Mouse (Mus musculus) left cerebral cortex, postnatal 25 days (tissue): ENCODE measurements at regions not wholly inside any gene's neighbourhood (a gene's known extent, or its start where the extent isn't known, plus 50 kb on each side); places are given as distances from the start of the nearest gene placed in this dataset.

ENCODE experiments used
- DNase-seq, 2 experiments: peaks; one replicate each; pipeline ENCODE4 v3.0.0; 2022; ENCODE audit warnings: low spot score in 2 of 2, mixed read lengths in 1 of 2
- intact Hi-C: fragments of 180-260 bp; cut with DNase I; formaldehyde crosslinking; loops from one replicate; pipeline ENCODE4 v1.15.1; 2025

- intact Hi-C loops, result no loop called here
- no peak for DNase-seq
Observed at GRCm38 (mm10) chr5:138875180-138876076, 55.5 kb downstream of the Gm5294 start.

- intact Hi-C loops, result no loop called here
- no peak for DNase-seq
Observed at GRCm38 (mm10) chr5:138881649-138882226, 61.9 kb downstream of the Gm5294 start.

GRCm38 (mm10) chr5:138883573-138883972 lies 63.7 kb downstream of the Gm5294 start:
- intact Hi-C loops, result no loop called here
- no peak for DNase-seq

DNA sequence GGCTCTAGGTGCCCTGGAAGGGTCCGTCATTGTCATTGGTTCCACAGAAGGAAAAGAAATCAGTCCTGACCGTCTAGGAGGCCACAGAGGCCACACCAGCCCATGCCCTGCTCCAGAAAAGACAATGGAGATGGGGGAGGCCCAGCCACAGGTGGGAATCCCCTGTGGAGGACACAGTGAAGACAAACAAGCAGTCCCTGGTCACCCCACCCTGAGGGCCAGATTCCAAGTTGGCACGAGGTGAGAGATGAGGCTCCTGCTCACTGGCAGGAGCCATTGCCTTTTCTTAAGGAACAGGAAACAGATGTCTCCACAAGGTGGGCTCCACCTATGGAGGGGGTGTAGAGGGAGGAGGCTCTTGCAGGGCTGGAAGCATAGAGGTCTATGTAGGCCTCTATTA lies 66.0 kb downstream of the Gm5294 start:
- intact Hi-C loops, result no loop called here

DNA sequence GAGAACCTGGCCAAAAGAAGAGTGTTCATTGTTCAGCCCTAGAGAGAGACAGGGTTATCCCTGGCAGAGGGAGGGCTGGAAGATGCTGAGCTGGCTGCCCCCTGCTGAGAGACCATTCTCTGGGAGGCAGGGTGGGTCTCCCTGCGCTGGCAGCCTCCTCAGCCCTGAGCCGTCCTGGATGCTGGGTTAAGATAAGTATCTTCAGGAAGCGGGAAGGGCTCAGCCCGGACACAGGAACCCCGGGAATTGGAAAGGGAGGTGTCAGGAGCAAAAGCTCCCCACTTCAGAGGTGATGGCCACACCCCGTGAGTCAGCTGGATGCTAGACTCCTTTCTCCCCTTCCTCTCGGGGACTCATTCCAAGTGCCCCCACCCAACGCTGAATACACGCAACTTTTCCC lies 68.9 kb downstream of the Gm5294 start:
- intact Hi-C loops, result no loop called here
- no peak for DNase-seq

More for the DNA sequence above, 66.0 kb downstream of the Gm5294 start:
- no peak for DNase-seq

- intact Hi-C loops, result no loop called here
- peak in 1 of 2 experiments; percentile 18 for DNase-seq
Observed at GRCm38 (mm10) chr5:138889760-138890159, 69.9 kb downstream of the Gm5294 start.

GRCm38 (mm10) chr5:138894496-138894895 lies 74.6 kb downstream of the Gm5294 start:
- intact Hi-C loops, result loop anchor here (1.0 kb wide), 1 partner anchor 101 kb away; no protein-coding TSS in a partner anchor
- DNase-seq, result peak; percentile 52 to 88

GRCm38 (mm10) chr5:138897255-138897654 lies 77.4 kb downstream of the Gm5294 start:
- DNase-seq, result peak in 1 of 2 experiments; percentile 6
- intact Hi-C loops, result no loop called here

DNA sequence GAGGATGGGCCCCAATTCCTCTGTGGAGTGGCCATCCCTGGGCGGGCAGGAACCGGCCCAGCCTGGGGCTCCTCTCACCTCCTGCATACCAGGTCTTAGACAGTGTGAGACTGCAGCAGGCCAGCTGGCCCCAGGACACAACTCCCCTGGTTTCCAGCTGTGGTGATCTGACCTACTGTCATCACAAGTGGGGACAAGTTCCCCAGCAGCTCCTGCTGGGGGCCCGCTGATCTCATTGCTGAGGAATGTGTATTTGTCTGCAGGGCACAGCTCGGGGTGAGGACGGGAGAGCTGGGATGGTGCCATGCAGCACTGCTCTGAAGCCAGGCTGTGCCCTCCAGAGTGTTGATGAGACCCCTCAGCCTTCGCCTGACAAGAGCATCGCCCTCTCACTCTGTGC lies 78.6 kb downstream of the Gm5294 start:
- DNase-seq, result no peak
- intact Hi-C loops, result no loop called here

DNA sequence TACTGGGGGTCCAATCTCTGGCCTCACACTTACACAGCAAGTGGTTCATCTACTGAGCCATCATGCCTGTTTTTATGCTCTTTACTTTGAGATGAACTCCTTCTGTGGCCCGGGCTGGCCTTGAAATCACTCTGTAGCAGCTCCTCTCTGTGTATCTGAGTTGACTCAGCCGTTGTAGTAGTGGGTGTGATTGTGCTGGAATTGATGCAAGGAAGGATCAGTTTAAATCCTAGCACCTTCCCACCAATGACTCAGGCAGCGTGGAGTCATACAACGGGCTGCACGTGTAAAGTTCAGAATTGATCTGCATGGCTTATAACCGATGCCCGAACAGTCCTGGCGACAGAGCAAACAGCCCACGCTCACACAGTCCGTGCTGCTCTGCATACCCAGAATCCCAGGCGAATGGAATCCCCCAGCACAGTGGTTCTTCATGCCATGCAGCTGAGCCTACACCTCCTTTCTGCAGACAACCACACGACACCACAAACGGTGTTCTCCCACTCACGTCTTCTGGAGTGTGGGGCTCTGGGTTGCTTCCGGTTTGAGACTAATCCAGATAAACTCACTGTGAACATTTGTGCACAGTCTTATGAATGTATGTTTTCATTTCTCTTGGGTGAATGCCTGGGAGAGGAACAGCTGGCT lies 81.2 kb downstream of the Gm5294 start:
- intact Hi-C loops, result no loop called here
- DNase-seq, result peak; percentile 50 to 87

DNA sequence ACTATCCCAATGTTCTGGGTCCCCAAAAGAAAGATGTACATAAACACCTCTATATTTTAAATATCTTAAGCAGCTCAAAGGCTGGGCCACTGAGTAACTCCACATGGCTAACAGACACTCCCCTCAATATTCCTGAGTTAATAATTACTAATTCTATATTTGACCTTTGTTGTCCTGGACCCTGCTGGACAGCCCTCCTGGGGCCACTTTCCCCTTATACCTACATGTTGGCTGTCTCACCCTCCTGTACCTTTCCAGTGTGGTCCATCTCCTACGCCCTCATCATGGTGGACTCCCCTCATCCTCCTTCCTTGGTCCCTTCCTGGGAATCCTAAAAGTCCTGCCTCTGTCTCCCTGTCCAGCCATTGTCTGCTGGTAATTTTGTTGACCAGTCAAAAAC lies 82.4 kb downstream of the Gm5294 start:
- intact Hi-C loops, result no loop called here
- no peak for DNase-seq

DNA sequence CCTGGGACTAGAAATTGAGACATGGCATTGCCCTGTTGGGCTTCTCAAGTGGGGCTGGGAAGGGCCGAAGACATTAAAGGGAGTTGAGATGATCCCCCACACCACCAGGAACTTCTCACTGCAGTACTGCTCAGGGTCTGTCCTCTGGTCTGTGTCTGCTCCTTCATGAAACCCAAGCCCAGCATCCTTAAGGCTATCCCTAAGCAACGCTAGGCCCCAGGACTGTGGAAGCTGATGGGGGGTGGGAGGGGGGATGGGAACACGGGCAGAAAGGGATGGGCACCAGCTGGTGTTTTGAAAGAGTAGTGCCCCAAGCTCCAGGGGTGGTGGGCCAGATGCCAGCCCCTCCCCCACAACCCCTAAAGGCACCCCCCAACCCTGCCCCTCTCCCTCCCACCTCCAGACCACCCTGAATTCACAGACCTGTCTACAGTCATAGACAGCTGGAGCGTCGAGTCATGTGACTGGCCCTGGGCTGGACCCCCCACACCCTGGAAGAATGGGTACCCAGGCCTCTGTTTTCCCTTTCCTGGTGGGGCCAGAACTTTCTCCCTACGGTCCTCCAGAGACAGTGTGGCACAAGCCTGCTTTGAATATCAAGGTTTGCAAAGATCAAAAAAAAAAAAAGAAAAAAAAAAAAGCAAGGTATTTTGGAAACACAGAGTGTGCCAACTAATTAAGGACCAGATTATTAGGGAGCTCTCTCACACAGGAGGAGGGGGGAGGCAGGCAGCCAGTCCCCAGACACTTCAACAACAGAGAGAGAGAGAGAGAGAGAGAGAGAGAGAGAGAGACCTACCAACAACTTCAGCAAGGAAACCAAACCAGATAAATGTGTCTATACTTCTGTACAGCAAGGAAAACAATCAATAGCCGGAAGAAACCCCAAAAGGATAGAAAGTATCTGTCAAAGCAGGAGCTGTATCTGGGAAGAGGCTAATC lies 85.1 kb downstream of the Pdgfa start:
- intact Hi-C loops, result no loop called here
- no peak for DNase-seq

DNA sequence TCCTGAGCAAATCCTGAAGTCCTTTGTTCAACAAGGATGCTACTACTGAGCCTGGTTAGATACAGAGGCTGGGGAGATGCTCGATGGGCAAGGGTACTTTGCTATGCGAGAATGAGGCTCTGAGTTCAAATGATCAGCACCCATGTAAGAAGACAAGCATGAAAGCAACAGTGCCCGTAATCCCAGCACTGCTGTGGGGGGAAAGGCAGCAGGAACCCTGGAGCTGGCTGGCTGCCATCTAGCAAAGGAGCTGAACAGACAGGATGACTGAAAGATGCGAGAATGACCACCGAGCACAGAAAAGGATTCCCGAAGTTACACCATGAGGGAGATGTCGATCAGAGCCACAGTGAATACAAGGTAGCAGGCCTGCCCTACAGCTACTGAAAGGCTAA lies 84.5 kb downstream of the Pdgfa start:
- intact Hi-C loops, result no loop called here
- no peak for DNase-seq

- intact Hi-C loops, result no loop called here
- no peak for DNase-seq
Observed at GRCm38 (mm10) chr5:138915068-138915467, 82.1 kb downstream of the Pdgfa start.

DNA sequence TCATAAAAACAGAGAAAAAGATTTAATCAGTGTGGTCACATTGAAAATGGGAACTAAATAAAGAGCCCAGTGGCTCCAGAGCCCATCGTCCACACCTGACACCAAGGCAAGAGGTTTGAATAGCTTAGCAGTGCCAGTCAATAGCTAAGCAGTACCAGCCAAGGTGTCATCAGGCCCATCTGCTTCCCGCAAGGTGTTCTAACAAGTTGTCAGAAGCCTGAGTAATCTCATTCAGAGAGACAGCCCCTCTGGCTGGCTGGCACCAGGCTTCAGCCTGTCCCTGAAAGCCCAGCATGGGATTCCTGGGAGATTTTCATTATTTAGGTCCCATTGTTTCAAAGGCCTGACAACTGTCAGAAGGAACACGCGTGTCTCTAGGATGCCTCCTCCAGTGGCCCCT lies 81.7 kb downstream of the Pdgfa start:
- intact Hi-C loops, result no loop called here
- DNase-seq, result no peak

DNA sequence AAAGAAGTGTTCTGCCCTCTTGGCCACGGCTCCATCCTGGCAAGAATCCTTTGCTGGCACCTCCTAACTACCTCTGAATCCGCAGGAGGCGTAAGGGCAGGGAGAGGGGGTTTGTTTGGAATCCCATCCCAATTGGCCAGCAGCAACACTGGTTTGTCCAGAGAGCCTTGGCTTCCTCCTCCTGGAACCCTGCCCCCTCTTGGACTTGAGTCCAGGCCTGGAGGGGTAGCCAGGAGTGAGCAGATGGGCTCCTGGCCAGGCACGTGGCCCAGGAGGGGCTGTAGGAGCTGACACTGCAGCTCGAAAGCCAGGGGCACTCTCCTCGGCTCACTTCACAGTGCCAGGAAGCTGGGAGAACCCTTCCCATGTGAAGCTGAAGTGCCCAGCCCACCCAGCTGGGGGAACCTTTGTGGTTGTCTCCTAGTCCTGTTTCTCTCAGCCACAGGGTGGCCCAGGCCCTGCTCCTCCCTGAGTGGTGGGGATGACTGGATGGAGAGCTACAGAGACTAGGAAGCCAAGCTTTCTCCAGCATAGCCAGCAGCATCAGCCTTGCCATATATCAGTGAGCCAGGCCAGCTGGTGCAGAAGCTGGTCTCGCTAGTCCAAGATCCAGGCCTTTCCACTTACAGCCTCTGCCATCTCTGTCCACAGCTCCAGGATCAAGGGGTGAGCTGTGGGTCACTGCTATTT lies 76.9 kb downstream of the Pdgfa start:
- intact Hi-C loops, result no loop called here
- peak; percentile 39 to 64 for DNase-seq

DNA sequence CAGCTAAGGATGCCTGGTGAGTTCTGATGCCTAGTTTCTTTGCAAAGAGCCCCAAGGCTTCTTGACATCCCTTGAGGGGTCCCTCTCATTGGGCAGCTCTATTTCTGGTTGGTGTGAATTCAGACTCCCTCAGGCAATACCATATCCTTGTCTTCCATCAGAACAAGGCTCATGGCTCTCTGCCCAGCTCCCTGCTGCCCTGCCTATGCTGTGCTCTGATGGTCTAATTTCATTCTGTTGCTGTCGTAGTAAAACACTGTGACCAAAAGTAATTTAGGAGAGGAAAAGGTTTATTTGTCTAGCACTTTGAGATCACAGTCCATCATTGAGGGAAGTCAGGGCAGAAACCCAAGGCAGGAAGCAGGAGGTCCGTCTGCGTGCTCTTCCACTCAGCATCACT lies 75.1 kb downstream of the Pdgfa start:
- intact Hi-C loops, result no loop called here

More for the DNA sequence above, 75.1 kb downstream of the Pdgfa start:
- DNase-seq, result no peak
